Mouse (Mus musculus) liver, adult (tissue): ENCODE measurements around the gene E130308A19Rik.

ENCODE experiments used
- GATA4 ChIP-seq: IDR thresholded peaks from 2 replicates; pipeline ENCODE4 v1.6.1; 2014; ENCODE audit warnings: mild to moderate bottlenecking, low read length; ENCODE audit not compliant: insufficient replicate concordance

Gene E130308A19Rik

DNA sequence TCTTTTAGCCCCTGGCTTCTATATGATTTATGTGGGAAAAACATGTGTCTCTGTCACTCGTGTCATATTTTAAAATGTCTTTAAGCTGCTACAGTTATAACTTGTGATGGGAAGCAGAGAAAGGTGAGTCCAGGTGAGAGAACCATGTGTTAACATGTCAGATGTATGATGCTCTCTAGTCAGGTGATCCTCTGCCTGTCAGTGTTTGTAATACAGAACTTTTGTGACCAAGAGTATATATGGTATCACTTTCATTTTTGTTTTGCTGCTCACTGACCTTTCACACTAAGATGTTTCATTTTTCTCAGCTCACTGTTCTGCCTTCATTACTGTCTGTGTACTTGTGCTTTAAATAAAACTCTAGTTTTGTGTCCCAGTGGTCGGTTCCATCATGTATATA lies 102.8 kb downstream of the E130308A19Rik start:
- TF ChIP-seq GATA4 = no peak

DNA sequence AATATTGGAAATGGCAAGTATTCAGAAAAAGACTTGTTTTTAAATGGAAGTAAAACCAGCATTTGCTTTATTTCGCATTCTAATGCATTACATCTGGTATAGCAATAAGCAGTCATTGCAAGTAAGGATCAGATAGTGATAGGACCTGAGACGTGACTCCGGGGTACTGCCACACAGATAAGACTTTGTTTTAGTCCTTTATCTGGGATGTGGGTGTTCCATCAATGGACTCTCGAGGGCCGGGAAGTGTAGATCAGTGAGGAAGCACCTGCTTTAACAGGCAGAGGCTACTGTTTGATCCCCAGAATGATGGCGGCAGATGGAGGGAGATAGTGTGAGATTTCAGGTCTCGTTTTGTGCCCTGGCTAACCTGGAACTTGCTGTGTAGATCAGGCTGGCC lies 105.5 kb downstream of the E130308A19Rik start:
- TF ChIP-seq GATA4 = no peak

DNA sequence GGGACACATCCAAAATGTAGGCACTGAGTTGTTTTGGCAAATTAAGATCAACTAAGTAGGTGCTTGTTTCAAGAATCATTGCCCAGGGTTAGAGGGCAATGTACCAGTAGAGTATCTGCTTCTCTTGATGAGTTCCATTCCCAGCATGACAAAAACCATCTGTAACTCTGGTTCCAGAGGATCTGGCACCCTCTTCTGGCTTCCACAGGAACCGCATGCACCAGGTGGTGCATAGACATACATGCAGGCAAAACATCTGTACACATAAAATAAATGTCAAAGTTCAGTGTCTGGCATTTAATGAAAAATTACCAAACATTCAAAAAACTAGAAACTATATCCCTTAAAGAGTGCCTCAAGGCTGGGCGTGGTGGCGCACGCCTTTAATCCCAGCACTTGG lies 113.3 kb downstream of the E130308A19Rik start:
- TF ChIP-seq GATA4 = no peak

DNA sequence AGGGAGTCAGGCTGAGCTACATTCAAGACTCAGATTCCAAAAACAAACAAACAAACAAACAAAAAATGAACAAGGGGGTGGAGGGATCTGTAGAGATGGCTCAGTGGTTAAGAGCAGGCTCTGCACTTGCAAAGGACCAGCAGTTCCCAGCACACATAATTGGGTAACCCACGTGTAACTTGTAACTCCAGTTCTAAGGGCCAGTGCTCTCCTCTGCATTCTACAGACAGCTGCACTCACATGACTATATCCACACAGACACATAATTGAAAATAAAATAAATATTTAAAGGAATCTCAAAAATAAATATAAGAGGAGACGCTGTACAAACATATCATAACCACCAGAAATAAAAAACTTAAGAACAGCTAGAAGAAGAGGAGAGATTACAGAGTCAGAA lies 113.9 kb downstream of the E130308A19Rik start:
- TF ChIP-seq GATA4 = no peak

DNA sequence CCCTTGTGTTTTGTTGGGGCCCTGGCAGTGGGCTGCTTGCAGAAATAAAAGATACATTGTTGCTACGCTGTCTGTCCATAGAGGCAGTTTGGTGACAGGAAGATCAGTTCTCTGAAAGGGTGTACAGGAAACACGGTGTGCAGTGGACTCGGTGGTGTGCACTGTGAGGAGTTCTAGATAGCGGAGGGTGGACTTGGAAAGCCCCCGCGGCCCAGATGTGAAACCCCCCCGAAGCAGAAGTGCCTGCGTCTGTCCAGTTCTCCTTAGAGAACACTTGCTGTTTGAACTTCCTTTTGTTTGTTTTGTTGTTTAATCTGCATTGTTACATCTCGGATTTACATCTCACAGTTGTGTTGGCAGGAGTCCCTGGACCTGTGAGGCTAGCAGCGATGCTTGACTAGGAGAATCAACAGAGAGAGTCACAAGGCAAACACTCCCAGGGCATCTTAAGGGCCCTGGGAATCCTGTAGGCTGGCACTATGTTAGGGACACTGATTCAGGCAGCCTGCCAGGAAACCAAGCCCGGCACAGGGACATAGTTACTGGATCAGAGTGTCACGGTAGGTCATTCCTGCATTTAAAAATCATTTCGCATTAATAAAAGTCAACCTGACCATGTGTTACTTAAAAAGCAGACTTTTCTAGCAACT lies 127.6 kb downstream of the E130308A19Rik start:
- TF ChIP-seq GATA4 = no peak

DNA sequence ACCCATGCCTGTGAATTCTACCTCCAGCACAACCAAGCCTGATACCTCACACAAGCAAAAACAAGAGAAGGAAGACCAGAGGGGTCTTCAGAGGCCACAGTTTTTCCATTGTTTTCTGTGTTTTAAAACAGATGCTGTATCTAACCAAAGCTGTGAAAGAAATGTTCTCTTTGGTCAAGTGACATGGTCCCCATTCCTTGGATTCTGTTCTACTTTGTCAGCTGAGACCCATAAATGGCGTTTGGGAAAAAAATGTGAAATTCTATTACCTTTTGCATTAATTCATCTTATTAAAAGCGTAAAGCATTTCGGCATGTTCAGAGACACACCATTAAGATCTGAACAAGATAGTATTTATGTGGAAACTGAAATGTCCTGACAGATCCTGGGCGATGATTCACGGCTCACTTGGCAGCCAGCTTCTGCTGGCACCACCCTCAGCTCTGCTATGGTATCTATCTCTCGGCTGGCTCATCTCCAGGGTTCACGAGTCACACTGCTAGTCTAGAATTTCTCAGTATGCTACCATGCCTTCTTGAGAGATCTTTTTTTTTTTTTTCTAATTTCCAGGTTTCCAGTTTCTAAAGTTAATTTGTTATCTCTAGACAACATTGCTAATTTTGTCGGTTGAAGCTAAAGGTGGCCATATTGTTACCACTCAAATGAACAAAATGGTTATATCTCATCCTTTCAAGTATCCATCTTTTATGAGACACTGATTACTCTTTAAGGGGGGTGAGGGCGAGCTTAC lies 130.5 kb downstream of the E130308A19Rik start:
- no peak for TF ChIP-seq GATA4

DNA sequence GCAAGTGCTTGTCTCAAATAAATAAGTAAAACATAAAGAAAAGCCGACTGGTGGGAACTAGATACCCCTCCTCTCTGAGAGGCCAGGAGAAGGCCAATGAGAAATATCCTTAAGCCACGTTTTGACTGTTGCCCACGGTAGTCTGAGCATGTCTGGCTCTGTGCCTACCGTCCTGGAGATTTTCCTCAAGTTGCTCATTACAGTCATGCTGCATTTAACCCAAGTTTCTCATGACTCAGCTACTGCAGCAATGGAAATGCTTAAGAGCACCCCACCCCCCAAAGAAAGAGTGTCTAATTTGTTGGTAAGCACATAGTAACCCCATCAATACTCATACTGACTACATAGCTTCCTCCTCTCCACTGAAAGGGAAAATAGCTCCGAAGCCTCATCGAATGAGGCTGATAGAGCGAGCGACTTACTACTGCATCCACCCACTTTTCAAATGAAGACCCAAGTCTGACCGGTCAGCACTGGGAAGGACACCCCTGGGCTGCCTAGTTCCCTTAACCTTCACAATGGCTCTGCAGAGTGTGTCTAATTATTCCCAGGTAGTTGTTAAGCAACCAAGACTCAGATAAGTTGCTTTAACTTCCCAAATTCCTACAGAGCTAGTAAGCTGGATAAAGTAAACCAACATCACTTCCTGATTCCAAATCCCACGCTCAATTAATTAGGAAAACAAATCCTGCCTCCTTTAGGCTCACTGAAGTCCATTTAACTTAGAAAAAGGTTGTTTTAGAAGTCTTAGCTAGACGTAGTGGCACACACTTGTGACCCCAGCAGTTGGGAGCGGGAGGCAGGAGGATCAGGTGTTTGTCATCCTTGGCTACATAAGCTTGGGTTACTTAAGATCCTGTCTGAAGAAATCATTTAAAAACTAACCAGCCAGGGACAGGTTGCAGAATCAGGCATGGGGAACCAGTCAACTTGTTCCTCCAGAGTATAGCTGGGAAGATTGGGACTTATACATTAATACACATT lies 131.7 kb downstream of the E130308A19Rik start:
- TF ChIP-seq GATA4 = no peak

DNA sequence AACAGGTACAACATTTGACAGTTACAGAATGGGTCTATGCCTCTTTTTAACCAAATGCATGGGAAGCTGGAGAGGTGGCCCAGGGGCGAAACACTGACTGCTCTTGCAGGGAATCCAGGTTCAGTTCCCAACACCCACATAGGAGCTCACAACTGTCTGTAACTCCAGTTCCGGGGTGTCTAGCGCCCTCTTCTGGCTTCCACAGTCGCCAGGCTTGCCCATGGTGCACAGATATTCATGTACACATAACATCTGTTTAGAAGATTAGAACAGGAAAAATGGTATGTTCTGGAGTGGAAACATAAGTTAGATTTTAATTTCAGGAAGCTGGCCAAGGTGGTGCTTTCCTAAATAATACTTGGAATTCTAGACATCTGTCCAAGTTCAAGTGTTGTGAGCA lies 134.0 kb downstream of the E130308A19Rik start:
- TF ChIP-seq GATA4 = no peak

DNA sequence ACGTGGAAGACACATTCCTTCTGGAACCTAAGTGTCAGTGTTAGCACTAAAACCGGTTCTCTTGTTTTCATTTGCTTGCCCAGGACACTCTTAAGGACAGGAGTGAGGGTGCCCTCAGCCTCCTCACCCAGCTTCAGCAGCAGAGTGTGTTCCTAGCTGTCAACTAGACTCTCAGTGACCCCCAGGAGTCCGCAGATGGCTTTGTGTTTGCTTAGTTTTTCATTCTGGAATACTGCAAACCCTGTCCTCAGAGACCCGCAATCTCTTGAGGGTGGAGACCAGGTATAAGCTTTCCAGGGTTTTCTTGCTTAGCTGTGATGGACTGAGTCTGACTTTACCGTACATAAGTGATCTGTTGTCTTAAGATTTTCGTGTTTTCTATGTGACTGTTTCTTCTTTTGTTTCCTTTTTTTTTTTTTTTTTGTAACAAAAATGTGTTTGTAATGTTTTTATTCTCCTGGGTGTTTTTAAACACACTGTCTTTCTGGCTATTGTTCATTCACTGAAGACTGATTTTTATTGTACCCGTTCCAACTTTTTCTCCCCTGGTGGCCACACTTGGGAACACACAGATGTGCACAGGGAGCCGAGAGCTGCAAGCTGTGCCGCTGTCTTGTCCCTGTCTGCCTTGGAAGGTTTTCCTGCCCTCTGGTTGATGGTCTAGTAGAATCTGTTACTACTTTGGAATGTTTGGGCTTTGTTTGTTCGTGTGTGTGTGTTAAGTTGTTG lies 134.8 kb downstream of the E130308A19Rik start:
- no peak for TF ChIP-seq GATA4

DNA sequence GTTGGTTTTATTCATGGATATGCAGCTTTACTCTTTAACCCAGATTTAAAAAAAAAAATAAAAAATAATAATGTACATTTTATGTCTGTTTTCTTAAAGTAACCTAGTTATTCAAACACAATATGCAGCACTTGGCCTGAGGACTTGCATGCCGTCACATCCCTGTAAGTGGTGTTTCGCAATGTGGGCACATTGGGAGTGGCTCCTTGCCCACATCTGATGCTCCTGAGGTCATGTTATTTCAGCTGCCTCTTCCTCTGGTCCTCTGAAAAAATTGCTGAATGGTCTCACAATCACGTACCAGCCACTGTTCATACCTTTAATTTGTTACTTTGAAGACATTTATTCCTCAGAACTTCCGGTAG lies 135.3 kb downstream of the E130308A19Rik start:
- TF ChIP-seq GATA4 = no peak

DNA sequence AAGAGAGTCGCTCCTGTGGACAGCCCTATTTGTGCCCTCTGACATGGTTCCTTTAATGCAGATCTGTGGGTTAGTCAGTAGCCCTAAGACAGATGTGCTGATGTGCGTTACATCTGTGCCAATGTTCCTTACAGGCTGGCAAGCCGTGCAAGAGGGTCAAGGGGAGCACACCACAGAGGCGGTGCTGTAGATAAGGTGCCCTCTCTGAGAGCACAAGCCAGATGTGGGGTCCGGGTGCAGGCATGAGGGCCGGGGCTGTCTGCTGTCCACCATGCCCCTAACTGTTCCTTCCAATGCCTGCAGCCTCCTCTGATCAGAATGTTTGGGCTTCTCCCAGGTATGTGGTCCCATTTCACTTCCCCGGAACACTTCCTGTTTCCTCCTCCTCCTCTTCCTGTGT lies 138.9 kb downstream of the E130308A19Rik start:
- TF ChIP-seq GATA4 = no peak

DNA sequence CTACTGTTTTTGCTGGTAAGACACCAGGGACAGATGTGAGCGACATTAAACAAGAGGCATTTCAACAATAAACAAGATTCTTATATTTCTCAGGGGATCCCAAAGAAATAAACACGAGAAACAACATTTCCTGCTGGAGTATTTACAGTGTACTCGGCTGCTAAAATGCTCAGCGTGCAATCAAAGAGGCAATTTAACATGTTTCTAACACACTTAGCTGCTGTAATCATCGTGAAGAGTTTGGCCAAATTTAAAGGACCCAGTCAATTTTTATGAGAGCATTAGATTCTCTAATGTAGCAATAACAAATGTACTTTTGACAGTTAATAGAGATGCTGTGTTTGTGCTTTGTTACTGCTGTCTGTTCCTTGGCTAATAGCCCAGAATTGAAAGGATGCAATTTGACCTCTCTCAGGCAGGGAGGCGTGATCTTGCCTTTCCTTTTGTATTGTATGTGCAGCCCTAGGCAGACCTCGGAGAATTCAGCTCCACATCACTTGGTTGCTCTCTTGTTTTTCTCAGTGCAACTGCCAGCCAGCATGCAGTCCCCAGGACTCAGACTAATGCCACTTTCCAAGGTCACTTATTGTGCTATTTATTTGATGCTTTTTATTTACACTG lies 139.5 kb downstream of the E130308A19Rik start:
- TF ChIP-seq GATA4 = no peak

DNA sequence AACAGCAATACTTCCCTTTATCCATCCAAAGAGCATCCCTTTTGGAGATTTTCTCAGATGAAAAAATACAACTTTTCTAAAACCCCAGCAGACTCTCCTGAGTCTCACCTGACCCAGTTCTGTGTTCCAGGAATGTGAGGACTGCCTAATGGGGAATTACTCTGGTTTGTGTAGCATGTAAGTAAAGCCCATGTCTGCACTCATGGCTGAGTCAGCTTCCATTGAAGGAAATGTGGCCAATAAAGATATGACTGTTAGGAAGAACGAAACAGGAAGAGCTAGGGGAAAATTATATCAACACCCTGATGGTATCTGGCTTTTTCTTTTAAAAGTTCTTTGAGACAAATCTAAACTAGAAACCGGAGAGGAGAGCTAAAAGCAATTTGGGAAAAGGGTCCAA lies 141.7 kb downstream of the E130308A19Rik start:
- TF ChIP-seq GATA4 = no peak; the same call in 1 of the 2 replicates

DNA sequence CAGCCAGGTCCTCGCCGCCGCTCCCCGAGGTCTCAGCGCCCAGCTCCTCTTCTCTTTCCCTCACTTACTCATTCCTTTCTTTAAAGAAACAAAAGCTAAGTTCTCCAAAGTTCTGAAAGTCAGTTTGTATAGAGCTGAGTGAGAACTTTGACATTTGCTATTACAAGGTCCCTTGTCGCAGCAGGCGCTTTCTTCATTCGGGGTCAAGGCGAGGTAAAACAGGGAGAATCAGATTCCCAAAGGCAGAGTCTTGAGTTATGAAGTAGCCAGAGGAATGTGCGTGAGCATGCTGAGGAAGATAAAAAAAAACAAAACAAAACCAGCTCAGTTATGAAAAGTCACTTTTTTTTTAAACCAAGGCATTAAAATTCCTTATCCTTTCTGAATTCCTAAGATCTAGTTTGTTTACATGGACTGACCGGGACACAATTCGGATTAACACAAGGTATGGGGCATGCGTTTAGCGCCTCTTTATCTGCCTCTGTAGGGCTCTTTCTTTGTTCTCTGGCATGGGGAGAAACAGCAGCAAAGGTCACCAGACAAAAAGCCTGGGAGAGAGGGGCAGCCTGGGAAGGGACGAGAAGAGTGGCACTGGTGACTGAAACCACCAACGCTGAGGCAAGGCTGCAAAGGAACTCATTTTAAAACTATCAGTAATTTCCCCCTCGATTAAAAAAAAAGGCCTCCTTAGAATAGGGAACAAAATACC lies 146.3 kb downstream of the E130308A19Rik start:
- no peak for TF ChIP-seq GATA4

DNA sequence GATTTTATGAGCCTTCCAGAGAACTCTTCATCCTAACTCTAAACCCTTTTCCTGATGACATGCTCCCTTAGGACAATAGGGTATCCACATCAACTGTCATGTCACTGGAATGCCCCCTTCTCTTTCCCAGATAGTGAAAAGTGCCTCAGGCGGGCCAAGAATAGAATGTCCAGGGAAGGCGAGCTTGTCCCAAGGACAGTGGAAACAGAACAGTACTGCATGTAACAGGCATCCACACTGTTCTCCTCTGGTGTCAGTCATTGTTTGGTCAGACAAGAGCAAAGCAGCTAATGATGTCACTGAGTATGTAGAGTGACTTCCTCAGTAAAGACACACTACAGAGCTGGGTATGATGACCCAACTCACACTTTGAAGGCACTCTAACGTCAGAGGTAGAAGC lies 151.8 kb downstream of the E130308A19Rik start:
- TF ChIP-seq GATA4 = no peak
